Mouse (Mus musculus) CH12.LX (cell line): ENCODE data around the gene Rtp3. TPM values are rescaled to one million over a fixed set of nuclear protein-coding genes. Genes with fewer than 3 reads are reported as not detected.

ENCODE experiments used
- DNase-seq: peaks from one replicate; pipeline ENCODE4 v3.0.0-alpha.2; 2013; ENCODE audit errors: extremely low read depth
- H3K27ac ChIP-seq: 2 replicates; pipeline ENCODE4 v1.5.1; 2012; ENCODE audit warnings: low read depth, mild to moderate bottlenecking, control low read depth, moderate library complexity; ENCODE audit not compliant: insufficient read depth
- H3K27me3 ChIP-seq: replicated peaks from 2 replicates; pipeline ENCODE3; 2012; ENCODE audit warnings: inconsistent platforms
- H3K36me3 ChIP-seq, 2 experiments: replicated peaks in 1 of 2; 2 replicates each; pipeline versions ENCODE3 to v1.6.1; 2012; ENCODE audit warnings: inconsistent platforms in 1 of 2, low read length in 1 of 2, mild to moderate bottlenecking in 1 of 2, mixed read lengths in 1 of 2, moderate library complexity in 1 of 2; ENCODE audit not compliant: control insufficient read depth in 1 of 2, insufficient read depth in 1 of 2
- H3K4me1 ChIP-seq, 2 experiments: 2 replicates each; pipeline ENCODE4 v1.6.1; 2012; ENCODE audit warnings: inconsistent platforms in 1 of 2, moderate library complexity in 1 of 2; ENCODE audit not compliant: insufficient read depth in 2 of 2, control insufficient read depth in 1 of 2
- H3K4me2 ChIP-seq: 2 replicates; pipeline ENCODE4 v1.6.1; 2012; ENCODE audit warnings: low read depth, mild to moderate bottlenecking, control low read depth; ENCODE audit not compliant: poor library complexity, insufficient read depth, severe bottlenecking
- H3K4me3 ChIP-seq, 3 experiments: fragments of 150-350 bp in 1 of 3; sonication (generic) in 1 of 3; replicated peaks in 1 of 3; 2 replicates each; pipeline versions ENCODE3 to v1.5.1; 2011 to 2012; ENCODE audit warnings: low read depth in 2 of 3, low read length in 2 of 3, mild to moderate bottlenecking in 2 of 3, moderate library complexity in 2 of 3, control low read depth in 1 of 3, improper control_type of control experiment in 1 of 3, inconsistent platforms in 1 of 3, mixed read lengths in 1 of 3; ENCODE audit not compliant: poor library complexity in 1 of 3
- H3K79me2 ChIP-seq: replicated peaks from 2 replicates; pipeline ENCODE4 v1.6.1; 2012; ENCODE audit warnings: mild to moderate bottlenecking, moderate library complexity; ENCODE audit not compliant: control insufficient read depth, poor library complexity, insufficient read depth, severe bottlenecking; ENCODE audit errors: extremely low read depth
- H3K9ac ChIP-seq: 2 replicates; pipeline ENCODE4 v1.6.1; 2012; ENCODE audit warnings: low read depth, mild to moderate bottlenecking, control low read depth, moderate library complexity; ENCODE audit not compliant: insufficient read depth
- H3K9me3 ChIP-seq: replicated peaks from 2 replicates; pipeline ENCODE3; 2012; ENCODE audit warnings: low read length, inconsistent platforms, mixed read lengths
- ELF1 ChIP-seq: IDR thresholded peaks from 2 replicates; pipeline ENCODE4 v1.6.1; 2014; ENCODE audit warnings: low read depth, mild to moderate bottlenecking, inconsistent platforms, low read length, improper control_type of control experiment
- EP300 ChIP-seq: IDR thresholded peaks from 2 replicates; pipeline ENCODE4 v1.6.1; 2011; ENCODE audit warnings: low read length, improper control_type of control experiment
- GABPA ChIP-seq: IDR thresholded peaks from 2 replicates; pipeline ENCODE4 v1.6.1; 2012; ENCODE audit warnings: low read depth, low read length, improper control_type of control experiment, inconsistent platforms; ENCODE audit not compliant: insufficient replicate concordance
- IRF4 ChIP-seq: IDR thresholded peaks from 2 replicates; pipeline ENCODE4 v1.6.1; 2014; ENCODE audit warnings: low read depth, mild to moderate bottlenecking, inconsistent platforms, low read length, improper control_type of control experiment
- JUN ChIP-seq: IDR thresholded peaks from 2 replicates; pipeline ENCODE4 v1.6.1; 2011; ENCODE audit warnings: low read depth, mild to moderate bottlenecking, low read length, improper control_type of control experiment, moderate library complexity; ENCODE audit not compliant: insufficient read depth
- JUND ChIP-seq: conservative IDR thresholded peaks from 2 replicates; pipeline ENCODE4 v1.6.1; 2011; ENCODE audit warnings: low read depth, low read length, improper control_type of control experiment
- MAFK ChIP-seq: IDR thresholded peaks from 2 replicates; pipeline ENCODE4 v1.6.1; 2011; ENCODE audit warnings: low read length, improper control_type of control experiment; ENCODE audit not compliant: insufficient replicate concordance
- MEF2A ChIP-seq: IDR thresholded peaks from 2 replicates; pipeline ENCODE4 v1.6.1; 2014; ENCODE audit warnings: low read depth, mild to moderate bottlenecking, inconsistent platforms, low read length, improper control_type of control experiment, borderline replicate concordance
- MXI1 ChIP-seq: IDR thresholded peaks from 2 replicates; pipeline ENCODE4 v1.6.1; 2011; ENCODE audit warnings: mild to moderate bottlenecking, low read depth, low read length, improper control_type of control experiment
- MYC ChIP-seq: IDR thresholded peaks from 2 replicates; pipeline ENCODE4 v1.6.1; 2011; ENCODE audit warnings: low read depth, mild to moderate bottlenecking, improper control_type of control experiment, low read length
- NELFE ChIP-seq: IDR thresholded peaks from 2 replicates; pipeline ENCODE4 v1.6.1; 2011; ENCODE audit warnings: low read depth, low read length, improper control_type of control experiment
- PAX5 ChIP-seq: IDR thresholded peaks from 2 replicates; pipeline ENCODE4 v1.6.1; 2012; ENCODE audit warnings: low read length, inconsistent platforms, mixed read lengths
- SIN3A ChIP-seq: IDR thresholded peaks from 2 replicates; pipeline ENCODE4 v1.6.1; 2012; ENCODE audit warnings: low read length, improper control_type of control experiment, inconsistent platforms
- TBP ChIP-seq: conservative IDR thresholded peaks from 2 replicates; pipeline ENCODE4 v1.6.1; 2011; ENCODE audit warnings: low read depth, low read length, improper control_type of control experiment
- UBTF ChIP-seq: IDR thresholded peaks from 2 replicates; pipeline ENCODE4 v1.6.1; 2012; ENCODE audit warnings: low read depth, mild to moderate bottlenecking, inconsistent platforms, low read length, improper control_type of control experiment, moderate library complexity
- ZKSCAN1 ChIP-seq: IDR thresholded peaks from 2 replicates; pipeline ENCODE4 v1.6.1; 2012; ENCODE audit warnings: low read depth, inconsistent platforms, low read length, improper control_type of control experiment, borderline replicate concordance
- ZMIZ1 ChIP-seq: IDR thresholded peaks from 2 replicates; pipeline ENCODE4 v1.6.1; 2012; ENCODE audit warnings: low read depth, mild to moderate bottlenecking, inconsistent platforms, low read length, improper control_type of control experiment
- dilution Hi-C: fragments of 300-500 bp; cut with MboI; formaldehyde crosslinking; loops from 2 replicates; pipeline ENCODE4 v1.14.3; 2020; ENCODE audit warnings: low sequenced_read_pairs; ENCODE audit not compliant: extremely low pct_unique_long_range_greater_than_20kb, extremely low pct_ligation_motif_present
- in situ Hi-C: fragments of 300-500 bp; cut with MboI; formaldehyde crosslinking; loops from 3 replicates; pipeline ENCODE4 v1.14.3; 2019; ENCODE audit warnings: low sequenced_read_pairs, low pct_ligation_motif_present, low pct_unique_long_range_greater_than_20kb, mixed read lengths
- polyA plus RNA-seq: library from polyadenylated mRNA; unstranded; fragments of >175 nt; gene quantifications from 2 replicates; pipeline ENCODE4 v1.2.1, GENCODE M21; 2012; ENCODE audit warnings: low read depth; ENCODE audit not compliant: insufficient read length
- total RNA-seq, 2 experiments: library from RNA; depleted of rRNA; stranded (reverse); fragments of 300-350 nt in 1 of 2; fragments of >200 nt in 1 of 2; gene quantifications; 2 replicates each; pipeline ENCODE4 v1.2.3; 2012 to 2014

Gene Rtp3
- total and polyA plus RNA-seq, 3 experiments, result not detected

- DNase-seq, result no peak
- H3K9ac ChIP-seq, result no peak overlapping the region
- H3K9me3 ChIP-seq, result peaks cover 2% of the 10 kb centered on the region
- H3K79me2 ChIP-seq, result no peaks in the 10 kb centered on the region
- no peaks in the 10 kb centered on the region for H3K27me3 ChIP-seq
- no peak for TF ChIP-seq MEF2A
- no peak for TF ChIP-seq SIN3A
- TF ChIP-seq MAFK, result no peak
- no peak for TF ChIP-seq MYC
- TF ChIP-seq MXI1, result no peak
- no peak for TF ChIP-seq JUND
- TF ChIP-seq GABPA, result no peak
- TF ChIP-seq JUN, result no peak
- TF ChIP-seq EP300, result no peak
- no peak for TF ChIP-seq ELF1
- no peak for TF ChIP-seq PAX5
- TF ChIP-seq NELFE, result no peak
- no peak for TF ChIP-seq ZKSCAN1
- no peak for TF ChIP-seq ZMIZ1
- TF ChIP-seq UBTF, result no peak
- no peak for TF ChIP-seq IRF4
- TF ChIP-seq TBP, result no peak
- H3K4me2 ChIP-seq, result no peak overlapping the region
- H3K4me1 ChIP-seq, result no peaks in the 10 kb centered on the region
- no peak overlapping the region for H3K4me3 ChIP-seq
- dilution Hi-C loops, result no loop called here
- H3K27ac ChIP-seq, result no peak overlapping the region
- in situ Hi-C loops, result no loop called here
- H3K36me3 ChIP-seq, result no peaks in the 10 kb centered on the region
Observed at GRCm38 (mm10) chr9:110948813-110949310, 41.5 kb downstream of the Rtp3 start.

DNA sequence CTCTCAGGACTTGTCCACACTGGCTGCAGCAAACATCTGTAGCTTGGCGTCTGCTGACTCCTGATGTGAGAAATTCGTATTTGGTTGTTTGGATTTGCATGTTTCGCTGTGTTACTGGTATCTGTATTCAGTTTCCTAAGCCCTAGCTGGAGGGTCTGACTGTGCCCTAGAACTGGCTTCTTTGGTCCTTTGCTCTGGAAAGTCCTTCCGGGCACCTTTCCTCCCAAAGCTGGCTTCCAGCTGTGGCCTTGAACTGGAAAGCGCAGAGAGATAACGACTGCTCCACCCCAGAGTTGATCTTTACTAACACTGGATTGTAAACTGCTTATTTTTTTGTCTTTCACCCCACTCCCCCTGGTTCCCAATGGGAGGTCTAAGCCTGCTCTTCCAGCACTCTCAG is 42.5 kb downstream of the Rtp3 start:
- H3K4me1 ChIP-seq, result no peaks in the 10 kb centered on the region
- dilution Hi-C loops (no loop called here), in situ Hi-C loops (no loop called here)
- TF ChIP-seq JUND, result no peak
- no peaks in the 10 kb centered on the region for H3K36me3 ChIP-seq
- H3K9ac ChIP-seq, result no peak overlapping the region
- H3K4me3 ChIP-seq, result no peak overlapping the region
- H3K79me2 ChIP-seq, result no peaks in the 10 kb centered on the region
- H3K27ac ChIP-seq, result no peak overlapping the region
- no peaks in the 10 kb centered on the region for H3K27me3 ChIP-seq
- H3K4me2 ChIP-seq, result no peak overlapping the region
- no peak for DNase-seq
- H3K9me3 ChIP-seq, result peaks cover 2% of the 10 kb centered on the region
